Mouse (Mus musculus) gastrocnemius, postnatal 36 days (tissue): ENCODE results near the gene Gm12166. TPM values are rescaled to one million over a fixed set of nuclear protein-coding genes. Genes with fewer than 3 reads are reported as not detected.
A peak's percentile ranks its signal among the peaks of the same experiment; 100 is the strongest.

ENCODE experiments used
- DNase-seq, 2 experiments: peaks; one replicate each; pipeline ENCODE4 v3.0.0; 2022
- intact Hi-C: fragments of 180-260 bp; cut with DNase I; formaldehyde crosslinking; loops from one replicate; pipeline ENCODE4 v1.15.1; 2025
- total RNA-seq, 2 experiments: library from RNA; stranded (reverse); gene quantifications; 2 replicates each; pipeline ENCODE4 v1.2.3; 2021

Gene Gm12166
- total RNA-seq, 2 experiments from 2014 or later: 0.54 TPM; not detected in 1

DNA sequence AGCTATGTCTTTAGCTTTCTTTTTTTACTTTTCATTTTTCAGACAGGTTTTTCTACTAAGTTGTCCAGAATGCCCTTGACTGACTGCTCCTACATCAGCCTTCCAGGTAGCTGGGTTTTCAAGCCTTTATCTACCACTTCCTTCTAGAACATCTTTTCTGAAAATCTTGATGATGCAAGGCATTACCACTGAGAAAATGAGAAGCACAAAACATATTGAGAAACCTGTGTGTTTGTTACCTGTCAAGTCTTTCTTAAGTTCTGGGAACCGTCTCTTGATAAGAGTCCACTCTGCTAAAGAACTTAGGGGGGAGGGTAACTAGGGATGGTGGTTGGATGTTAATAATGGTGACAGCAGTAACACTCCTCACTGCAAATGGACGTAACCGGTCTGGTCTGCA, 23.4 kb upstream of the Gm12166 start:
- intact Hi-C loops: no loop called here
- DNase-seq: no peak

DNA sequence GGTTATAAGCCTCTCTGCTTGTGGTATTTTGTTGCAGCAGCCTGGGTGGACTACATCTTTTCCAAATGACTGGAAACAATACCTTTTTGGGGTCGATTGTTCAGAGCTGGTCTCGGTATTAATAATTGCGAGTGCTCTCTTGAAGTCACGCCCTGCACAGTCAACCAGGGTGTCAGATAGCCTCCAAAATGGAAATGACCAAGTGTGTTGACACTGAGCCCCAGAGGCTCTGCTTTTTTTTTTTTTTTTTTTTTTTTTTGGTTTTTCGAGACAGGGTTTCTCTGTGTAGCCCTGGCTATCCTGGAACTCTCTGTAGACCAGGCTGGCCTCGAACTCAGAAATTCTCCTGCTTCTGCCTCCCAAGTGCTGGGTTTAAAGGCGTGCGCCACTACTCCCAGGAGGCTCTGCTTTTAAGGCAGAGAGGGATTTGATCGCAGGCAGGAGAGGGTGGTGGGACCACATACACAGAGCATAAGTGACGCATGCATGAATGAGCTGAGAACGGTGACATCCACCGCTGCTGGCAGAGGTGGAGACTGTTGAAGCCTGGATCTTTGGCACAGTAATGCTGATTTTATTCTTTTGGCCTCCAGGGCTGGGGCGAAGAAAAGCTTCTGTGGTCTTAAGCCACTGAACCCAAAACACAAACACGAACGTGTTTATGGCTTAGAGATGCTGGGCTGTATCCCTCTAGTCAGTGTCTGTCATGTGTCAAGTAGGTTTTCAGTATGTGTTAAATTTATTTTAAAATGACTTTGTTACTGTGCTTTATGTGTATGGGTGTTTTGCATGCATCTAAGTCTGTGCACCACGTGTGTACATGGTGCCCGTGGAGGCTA, 21.9 kb upstream of the Gm12166 start:
- intact Hi-C loops: no loop called here

GRCm38 (mm10) chr11:46073061-46073849, 21.1 kb upstream of the Gm12166 start:
- intact Hi-C loops: no loop called here
- no peak for DNase-seq

More for the DNA sequence above, 21.9 kb upstream of the Gm12166 start:
- DNase-seq: no peak

GRCm38 (mm10) chr11:46072466-46073060, 20.4 kb upstream of the Gm12166 start:
- DNase-seq: no peak
- intact Hi-C loops: no loop called here

DNA sequence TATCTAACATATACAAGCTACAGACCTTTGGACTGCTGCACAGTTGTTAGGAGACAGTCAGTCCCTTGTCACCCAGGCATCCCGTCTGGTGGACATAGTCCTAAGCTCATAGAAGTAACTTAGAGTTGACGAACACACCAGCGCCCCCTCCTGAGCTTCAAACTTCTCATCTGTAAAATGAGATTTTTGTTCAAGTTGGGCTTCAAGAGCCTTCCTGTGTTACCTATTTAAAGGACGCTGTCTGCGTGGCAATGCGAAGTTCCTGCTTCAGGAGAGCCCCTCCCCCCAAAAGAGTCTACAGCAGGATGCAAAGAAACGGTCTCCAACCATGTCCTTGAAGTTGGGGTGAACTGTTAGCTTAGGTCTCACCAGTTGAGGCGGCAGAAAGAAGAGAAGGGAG, 18.7 kb upstream of the Gm12166 start:
- no peak for DNase-seq
- intact Hi-C loops: no loop called here

- intact Hi-C loops: no loop called here
- no peak for DNase-seq
These were observed 18.0 kb upstream of the Gm12166 start for GRCm38 (mm10) chr11:46070161-46070560.

DNA sequence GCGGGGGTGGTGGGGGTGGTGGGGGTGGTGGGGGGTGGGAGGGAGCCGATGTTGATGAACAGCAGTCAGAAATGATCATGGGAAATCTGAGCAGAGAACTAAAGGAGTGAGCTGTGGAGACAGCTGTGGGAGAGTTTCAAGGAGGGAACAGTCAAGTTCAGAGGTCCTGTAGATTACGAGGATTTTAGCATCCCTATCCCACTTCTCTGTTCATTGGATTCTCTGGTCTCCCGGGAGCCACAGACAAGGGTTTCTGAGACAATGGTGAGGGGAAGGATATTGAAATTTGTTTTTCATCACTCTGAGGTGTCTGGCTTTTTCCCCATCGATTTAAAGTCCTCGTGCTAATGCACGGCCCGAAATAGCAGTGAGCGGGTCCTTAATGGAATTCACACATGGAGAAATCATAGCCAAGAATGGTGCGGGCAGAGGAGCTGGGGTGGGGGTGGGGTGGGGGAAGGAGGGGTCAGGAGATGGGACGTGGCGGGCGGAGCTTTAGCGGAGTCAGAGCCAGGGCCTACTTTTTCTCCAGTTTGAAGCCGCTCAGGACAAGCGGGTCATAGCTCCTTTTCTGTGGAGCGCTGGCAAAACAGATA, 17.4 kb upstream of the Gm12166 start:
- DNase-seq: peak in 1 of 2 experiments; percentile 8
- intact Hi-C loops: no loop called here

- peak in 1 of 2 experiments; percentile 39 for DNase-seq
- intact Hi-C loops: no loop called here
These were observed 16.8 kb upstream of the Gm12166 start for GRCm38 (mm10) chr11:46068756-46069407.

DNA sequence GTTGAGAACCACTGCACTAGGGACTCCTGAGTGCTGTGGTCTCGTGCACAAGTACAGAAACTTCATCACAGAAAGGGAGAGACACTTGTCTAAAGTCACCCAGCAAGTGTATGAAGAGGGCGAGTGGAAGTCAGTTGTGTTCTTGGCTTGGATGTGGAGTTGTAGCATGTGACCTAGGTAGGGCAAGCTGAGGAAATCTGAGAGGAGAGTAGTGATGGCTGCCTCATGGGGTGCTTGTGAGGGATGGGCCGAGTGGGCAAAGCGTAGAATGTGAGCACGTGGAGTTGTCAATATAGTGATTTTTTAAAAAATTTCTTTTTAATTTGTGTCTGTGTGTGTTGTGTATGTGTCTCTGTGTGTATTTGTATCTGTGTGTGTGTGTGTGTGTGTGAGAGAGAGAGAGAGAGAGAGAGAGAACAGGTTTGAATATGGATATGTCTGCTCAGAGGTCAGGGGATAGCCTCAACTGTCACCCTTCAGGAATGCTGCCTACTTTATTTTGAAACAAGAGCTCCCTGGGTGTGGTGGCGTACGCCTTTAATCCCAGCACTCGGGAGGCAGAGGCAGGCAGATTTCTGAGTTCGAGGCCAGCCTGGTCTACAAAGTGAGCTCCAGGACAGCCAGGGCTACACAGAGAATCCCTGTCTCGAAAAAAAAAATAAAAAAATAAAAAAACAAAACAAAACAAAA, 15.4 kb upstream of the Gm12166 start:
- no peak for DNase-seq
- intact Hi-C loops: no loop called here

- peak in 1 of 2 experiments; percentile 43 for DNase-seq
- intact Hi-C loops: no loop called here
These were observed 13.3 kb upstream of the Gm12166 start for GRCm38 (mm10) chr11:46065201-46066011.

DNA sequence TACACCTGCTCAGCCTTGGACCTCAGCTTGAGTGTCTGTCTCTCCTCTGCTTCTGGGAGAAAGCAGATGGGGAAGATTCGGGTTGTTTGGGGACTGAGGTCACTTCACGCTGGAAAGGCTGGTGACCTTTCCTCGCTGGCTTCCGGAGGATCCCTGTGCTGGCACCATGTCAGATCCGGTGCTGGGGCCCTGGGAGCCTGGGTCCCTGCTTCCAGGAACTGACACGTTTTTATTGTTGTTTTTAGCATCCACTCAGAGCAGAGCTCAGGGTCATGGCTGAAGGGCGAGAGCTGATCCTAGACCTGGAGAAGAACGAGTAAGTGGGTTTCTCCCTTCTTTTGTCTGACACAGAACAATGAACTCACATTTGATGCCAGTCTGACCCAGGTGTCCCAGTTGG, 12.6 kb upstream of the Gm12166 start:
- intact Hi-C loops: loop anchor here (5.0 kb wide), 1 partner anchor 47 kb away; no protein-coding TSS in a partner anchor
- no peak for DNase-seq

GRCm38 (mm10) chr11:46062993-46063731, 11.0 kb upstream of the Gm12166 start:
- intact Hi-C loops: loop anchor here (5.0 kb wide), 1 partner anchor 46 kb away; no protein-coding TSS in a partner anchor
- DNase-seq: peak in 1 of 2 experiments; percentile 27

DNA sequence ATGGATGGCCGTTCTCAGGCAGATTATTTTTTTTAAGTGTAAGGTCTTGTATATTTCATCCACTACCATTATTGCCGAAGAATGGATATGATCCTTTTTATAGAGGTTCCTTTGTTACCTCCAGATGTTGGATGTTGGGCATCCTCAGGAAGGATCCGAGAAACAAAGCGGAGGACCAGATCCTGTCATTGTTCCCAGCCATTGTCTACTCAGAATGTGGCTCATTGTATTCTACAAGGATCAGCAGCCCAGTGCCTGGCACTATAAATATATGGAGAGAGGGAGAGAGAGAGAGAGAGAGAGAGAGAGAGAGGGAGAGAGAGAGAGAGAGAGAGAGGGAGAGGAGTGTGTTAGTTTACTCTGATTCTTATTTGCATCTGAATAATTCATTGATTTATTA, 10.4 kb upstream of the Gm12166 start:
- intact Hi-C loops: loop anchor here (5.0 kb wide), 1 partner anchor 45 kb away; no protein-coding TSS in a partner anchor

DNA sequence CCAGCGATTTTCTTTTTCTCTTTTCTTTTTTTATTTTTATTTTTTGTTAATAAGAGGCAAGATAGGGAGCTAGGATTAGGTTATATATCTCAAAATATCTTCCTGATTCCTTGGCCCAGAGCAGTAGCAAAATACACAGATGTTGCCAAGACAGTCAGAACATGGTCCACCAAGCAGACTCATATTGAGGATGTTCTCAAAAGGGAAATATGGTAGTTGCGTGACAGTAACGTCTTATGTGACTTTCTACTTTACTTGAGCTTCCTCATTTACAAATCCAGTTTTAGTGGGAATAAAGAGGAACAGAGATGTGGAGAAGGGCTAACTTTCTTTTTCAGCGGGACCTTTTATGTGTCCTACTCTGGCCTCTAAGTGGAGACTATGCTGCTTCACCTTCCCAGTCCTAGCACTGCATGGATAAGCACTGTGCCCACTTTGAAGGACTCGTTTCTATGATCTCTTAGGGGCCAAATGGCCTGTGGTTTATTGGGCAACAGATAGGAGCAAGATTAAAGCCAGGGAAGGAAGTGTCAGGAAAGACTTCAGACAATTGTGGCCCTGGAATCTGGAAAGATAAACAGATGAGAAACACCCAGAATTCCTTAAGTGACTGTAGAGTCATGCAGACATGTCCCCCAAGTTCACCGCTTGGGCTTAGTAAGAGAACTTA, 9.8 kb upstream of the Gm12166 start:
- no peak for DNase-seq
- intact Hi-C loops: loop anchor here (5.0 kb wide), 1 partner anchor 45 kb away; no protein-coding TSS in a partner anchor

More for the DNA sequence above, 10.4 kb upstream of the Gm12166 start:
- no peak for DNase-seq

DNA sequence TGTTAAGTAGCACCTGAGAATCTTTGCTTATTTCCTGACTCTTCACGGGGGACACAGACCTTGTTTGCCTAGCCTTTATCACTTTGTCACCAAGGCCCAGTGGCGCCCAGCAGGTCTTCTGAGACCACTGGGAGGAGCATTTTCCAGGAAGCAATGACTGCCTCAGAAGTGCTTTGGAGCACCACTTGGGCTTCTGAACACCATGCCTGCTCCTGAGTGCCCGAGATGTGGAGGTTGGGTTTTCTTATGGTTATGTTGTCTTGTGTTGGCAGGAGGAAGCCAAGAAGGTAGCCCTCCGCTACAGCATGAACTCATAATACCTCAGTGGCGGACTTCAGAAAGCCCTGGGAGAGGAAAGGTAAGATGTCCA, 8.5 kb upstream of the Gm12166 start:
- intact Hi-C loops: loop anchor here (5.0 kb wide), 1 partner anchor 43 kb away; no protein-coding TSS in a partner anchor
- DNase-seq: no peak

DNA sequence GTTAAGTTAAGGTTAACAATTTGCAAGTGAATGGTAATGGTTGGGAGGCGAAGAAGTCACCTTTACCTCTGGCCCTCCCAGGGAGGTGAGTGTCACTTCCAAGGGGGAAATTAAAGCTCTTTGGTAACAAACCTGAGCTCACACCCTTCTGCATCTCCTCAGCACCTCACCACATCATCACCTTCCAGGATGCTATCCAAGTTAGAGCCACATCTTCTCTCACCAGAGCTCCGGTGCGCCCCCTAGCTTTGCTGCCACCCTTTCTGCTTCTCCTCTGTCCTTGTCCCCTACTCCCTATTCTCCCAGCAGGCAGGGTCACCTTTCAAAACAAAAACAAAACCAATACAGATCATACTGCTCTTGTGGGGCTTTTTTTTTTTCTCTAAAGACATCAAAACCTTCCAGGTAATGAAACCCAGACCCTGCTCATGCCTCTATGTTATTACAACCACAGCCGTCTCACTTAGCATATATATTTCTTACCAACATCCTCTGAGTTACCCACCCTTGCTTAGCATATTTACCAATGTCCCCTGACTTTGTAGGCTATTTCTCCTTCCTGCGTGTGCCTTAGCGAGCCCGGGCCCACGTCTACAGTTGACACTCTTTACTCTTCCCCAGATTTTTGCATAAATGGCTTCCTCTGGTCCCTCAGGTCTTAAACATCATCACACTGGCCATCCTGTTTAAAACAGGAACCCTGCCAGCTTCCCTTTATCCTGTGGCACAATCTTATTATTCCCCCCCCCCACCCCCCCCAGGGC, 7.9 kb upstream of the Gm12166 start:
- no peak for DNase-seq
- intact Hi-C loops: loop anchor here (5.0 kb wide), 1 partner anchor 43 kb away; no protein-coding TSS in a partner anchor
